Mouse (Mus musculus) frontal cortex, postnatal 10 days (tissue): Measurements from ENCODE around the gene Supt3.

ENCODE experiments used
- DNase-seq, 2 experiments: peaks; one replicate each; pipeline ENCODE4 v3.0.0; 2022; ENCODE audit warnings: low spot score in 2 of 2, mixed read lengths in 1 of 2

Supt3 gene

GRCm38 (mm10) chr17:44780353-44780752 lies 3.4 kb downstream of the Supt3 start:
- no peak for DNase-seq

- DNase-seq: no peak
Measured at GRCm38 (mm10) chr17:44782366-44782765, 5.4 kb downstream of the Supt3 start.

- no peak for DNase-seq
Measured at GRCm38 (mm10) chr17:44783143-44783542, 6.2 kb downstream of the Supt3 start.

- no peak for DNase-seq
Measured at GRCm38 (mm10) chr17:44788982-44789747, 12.2 kb downstream of the Supt3 start.

- no peak for DNase-seq
Measured at GRCm38 (mm10) chr17:44792218-44792917, 15.4 kb downstream of the Supt3 start.

- DNase-seq: no peak
Measured at GRCm38 (mm10) chr17:44797331-44797730, 20.4 kb downstream of the Supt3 start.

- DNase-seq: no peak
Measured at GRCm38 (mm10) chr17:44807031-44807430, 30.1 kb downstream of the Supt3 start.

GRCm38 (mm10) chr17:44814508-44815175 lies 37.7 kb downstream of the Supt3 start, which contains the start of gene Runx2:
Runx2 (minus strand) TSS chr17:44814797.
- no peak for DNase-seq

- DNase-seq: no peak
Measured at GRCm38 (mm10) chr17:44818825-44819224, 41.9 kb downstream of the Supt3 start.

GRCm38 (mm10) chr17:44819816-44820215 lies 42.9 kb downstream of the Supt3 start:
- DNase-seq: no peak

GRCm38 (mm10) chr17:44821940-44822339 lies 45.0 kb downstream of the Supt3 start:
- no peak for DNase-seq

GRCm38 (mm10) chr17:44827124-44827523 lies 50.2 kb downstream of the Supt3 start:
- no peak for DNase-seq

GRCm38 (mm10) chr17:44827964-44828363 lies 51.0 kb downstream of the Supt3 start:
- DNase-seq: no peak

- DNase-seq: no peak
Measured at GRCm38 (mm10) chr17:44829587-44829986, 52.6 kb downstream of the Supt3 start.

- no peak for DNase-seq
Measured at GRCm38 (mm10) chr17:44831201-44831600, 54.2 kb downstream of the Supt3 start.

- DNase-seq: no peak
Measured at GRCm38 (mm10) chr17:44842184-44842583, 65.2 kb downstream of the Supt3 start.

GRCm38 (mm10) chr17:44863165-44863564 lies 86.2 kb downstream of the Supt3 start:
- no peak for DNase-seq

- DNase-seq: no peak
Measured at GRCm38 (mm10) chr17:44893592-44893991, 116.6 kb downstream of the Supt3 start.

GRCm38 (mm10) chr17:44943536-44944090 lies 166.7 kb downstream of the Supt3 start:
- DNase-seq: no peak

GRCm38 (mm10) chr17:44945333-44945732 lies 168.4 kb downstream of the Supt3 start:
- no peak for DNase-seq

GRCm38 (mm10) chr17:44948321-44948720 lies 171.4 kb downstream of the Supt3 start:
- DNase-seq: no peak

GRCm38 (mm10) chr17:44956671-44957070 lies 179.7 kb downstream of the Supt3 start:
- no peak for DNase-seq
